Mouse (Mus musculus) small intestine, adult 10 weeks (tissue): ENCODE measurements around the gene Dact3. TPM values are rescaled to one million over a fixed set of nuclear protein-coding genes. Genes with fewer than 3 reads are reported as not detected.

Source experiments
- polyA plus RNA-seq: library from polyadenylated mRNA; stranded (reverse); fragments of 350-450 nt; fragmentation: Illumina TruSeq; extraction: RNeasy Lipid Tissue Mini Kit (QIAGEN cat#74804); gene quantifications from one replicate; pipeline ENCODE4 v1.2.3, GENCODE M21; 2014; ENCODE audit warnings: low replicate concordance

The Dact3 gene
- 0.93 TPM for polyA plus RNA-seq

GRCm38 (mm10) chr7:16875310-16875325 lies at the start of gene Dact3:
Dact3 (plus strand) TSS chr7:16875317.

GRCm38 (mm10) chr7:16842645-16843063 lies 32.5 kb upstream of the Dact3 start, which contains the start of gene Prkd2:
Prkd2 (plus strand) TSS chr7:16842902.

GRCm38 (mm10) chr7:16891641-16892351 lies 16.7 kb downstream of the Dact3 start, which contains the start of gene Gng8:
Gng8 (plus strand) TSS chr7:16891786.

GRCm38 (mm10) chr7:16906281-16906680 lies 31.2 kb downstream of the Dact3 start, which contains the start of gene Ptgir:
Ptgir (plus strand) TSS chr7:16906490.

GRCm38 (mm10) chr7:16924037-16924834 lies 49.1 kb downstream of the Dact3 start, which contains the start of gene Calm3:
Calm3 (minus strand) TSS chr7:16924114.

Other genes starting within 250 kb of the Dact3 start
- not detected for gene Ceacam15, start 199.6 kb upstream of the Dact3 start, polyA plus RNA-seq
- gene Ceacam9, start 153.4 kb upstream of the Dact3 start, polyA plus RNA-seq: not detected
- 62.1 TPM for gene Ap2s1, start 136.9 kb upstream of the Dact3 start, polyA plus RNA-seq
- gene Slc1a5, start 94.0 kb upstream of the Dact3 start, polyA plus RNA-seq: 17.6 TPM
- gene Strn4, start 59.4 kb upstream of the Dact3 start, polyA plus RNA-seq: 8.1 TPM
- gene Fkrp, start 58.6 kb upstream of the Dact3 start, polyA plus RNA-seq: 2.6 TPM
- 0.59 TPM for gene Prkd2, start 32.4 kb upstream of the Dact3 start, polyA plus RNA-seq
- gene Gng8, start 16.5 kb downstream of the Dact3 start, polyA plus RNA-seq: not detected
- gene Ptgir, start 31.2 kb downstream of the Dact3 start, polyA plus RNA-seq: 0.59 TPM
- gene Calm3, start 48.8 kb downstream of the Dact3 start, polyA plus RNA-seq: 15.4 TPM
- 0.11 TPM for gene Pnmal2, start 69.4 kb downstream of the Dact3 start, polyA plus RNA-seq
- gene Pnmal1, start 84.4 kb downstream of the Dact3 start, polyA plus RNA-seq: 0.30 TPM
- 0.30 TPM for gene Gm42372, start 107.8 kb downstream of the Dact3 start, polyA plus RNA-seq
- 0.26 TPM for gene Ccdc8, start 117.4 kb downstream of the Dact3 start, polyA plus RNA-seq
- 8.2 TPM for gene Ppp5c, start 152.6 kb downstream of the Dact3 start, polyA plus RNA-seq
- 0.41 TPM for gene Hif3a, start 187.1 kb downstream of the Dact3 start, polyA plus RNA-seq
- gene Psg16, start 198.7 kb downstream of the Dact3 start, polyA plus RNA-seq: 0.07 TPM